Mouse (Mus musculus): ENCODE results near the gene Plxnc1.

GRCm38 (mm10) chr10:94871102-94871501, 73.5 kb downstream of the Plxnc1 start:
- TF ChIP-seq CTCF (IDR thresholded peaks at IDR 0.05; ENCODE audit: extremely low read depth, insufficient read depth, insufficient read length, insufficient replicate concordance) (no peak), POLR2A (IDR thresholded peaks at IDR 0.05; ENCODE audit: low read depth, low read length) (no peak)

Data from spleen, adult 2 months (tissue).